Mouse (Mus musculus) heart, adult 2 months (tissue): ENCODE results near the gene Olfr212.
"Not testable (repeated sequence)": the region's sequence is repeated elsewhere in the genome, so short reads cannot be mapped to it uniquely, and the experiment has no call there.

ENCODE experiments used
- CTCF ChIP-seq: fragments of 200-600 bp; IDR thresholded peaks from 2 replicates; pipeline ENCODE4 v1.8.1; 2022; ENCODE audit warnings: antibody characterized with exemption, mild to moderate bottlenecking, moderate library complexity
- EP300 ChIP-seq: fragments of 200-500 bp; IDR thresholded peaks from 2 replicates; pipeline ENCODE4 v1.6.1; 2011; ENCODE audit warnings: low read depth, low read length, control low read depth; ENCODE audit not compliant: insufficient read depth
- POLR2A ChIP-seq: fragments of 200-500 bp; IDR thresholded peaks from 2 replicates; pipeline ENCODE4 v1.6.1; 2011; ENCODE audit warnings: mild to moderate bottlenecking, low read depth, low read length, control low read depth; ENCODE audit not compliant: insufficient read depth

DNA sequence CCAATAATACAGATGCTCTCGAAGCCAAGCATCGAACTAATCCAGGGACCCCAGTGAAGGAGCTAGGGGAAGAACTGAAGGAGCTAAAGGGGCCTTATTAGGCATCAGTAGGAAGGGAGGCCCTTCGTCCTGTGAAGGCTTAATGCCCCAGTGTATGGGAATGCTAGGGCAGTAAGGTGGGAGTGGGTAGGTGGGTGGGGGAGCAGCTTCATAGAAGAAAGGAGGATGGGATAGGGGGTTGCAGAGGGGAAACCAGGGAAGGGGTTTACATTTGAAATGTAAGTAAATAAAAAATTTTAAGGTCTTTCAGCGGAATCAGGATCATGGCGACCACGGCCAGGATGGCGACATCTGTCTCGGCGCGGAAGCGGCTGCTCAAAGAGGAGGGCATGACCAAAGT lies 44.5 kb downstream of the Olfr212 start, which contains the start of gene Gm5580:
- TF ChIP-seq CTCF, POLR2A, EP300: not testable (repeated sequence)
